Mouse (Mus musculus): Measurements from ENCODE around the gene Usp30. TPM values are rescaled to one million over a fixed set of nuclear protein-coding genes. Genes with fewer than 3 reads are reported as not detected.

Gene Usp30
- polyA plus RNA-seq, 1 experiment from 2014 or later: 10.8 TPM

- no peaks in the 10 kb centered on the region for H3K27me3 ChIP-seq (ENCODE audit: insufficient read depth, low read length)
- ATAC-seq (ENCODE audit: insufficient read depth) (no peak), DNase-seq (no peak)
- H3K9me3 ChIP-seq (ENCODE audit: low read depth, low read length): no peaks in the 10 kb centered on the region
- H3K4me3 ChIP-seq (ENCODE audit: low read depth, low read length): no peak within 1 kb of the TSS
- H3K36me3 ChIP-seq (ENCODE audit: insufficient read depth): no peaks in the 10 kb centered on the region
- H3K9ac ChIP-seq: 0 out of 2 replicates have a peak within 1 kb of the TSS, but pooled peaks have one; percentile 23
- H3K27ac ChIP-seq (ENCODE audit: low read depth): peak within 1 kb of the TSS; percentile 16; the same call in 1 of the 2 replicates
- no peak for TF ChIP-seq CTCF (IDR thresholded peaks at IDR 0.05; ENCODE audit: low read depth)
- H3K4me2 ChIP-seq: no peak within 1 kb of the TSS
- H3K4me1 ChIP-seq (ENCODE audit: insufficient read depth): no peaks in the 10 kb centered on the region
- WGBS: 34% methylated on average over 19 of the region's 19 CpGs
Observed at GRCm38 (mm10) chr5:114146028-114146888, 81.0 kb downstream of the Usp30 start, which contains the start of gene Acacb. Acacb (plus strand) TSS chr5:114146535.

GRCm38 (mm10) chr5:114147043-114147972, 82.0 kb downstream of the Usp30 start:
- Histone ChIP-seq H3K27ac (ENCODE audit: low read depth) (peak overlapping the region; percentile 16; the same call in 1 of the 2 replicates), H3K27me3 (ENCODE audit: insufficient read depth, low read length) (no peaks in the 10 kb centered on the region), H3K4me1 (ENCODE audit: insufficient read depth) (no peaks in the 10 kb centered on the region), H3K36me3 (ENCODE audit: insufficient read depth) (no peaks in the 10 kb centered on the region), H3K9me3 (ENCODE audit: low read depth, low read length) (no peaks in the 10 kb centered on the region), H3K9ac (no peak overlapping the region), H3K4me3 (ENCODE audit: low read depth, low read length) (no peak overlapping the region), H3K4me2 (no peak overlapping the region)
- 66% methylated on average over 14 of the region's 14 CpGs for WGBS
- TF ChIP-seq CTCF (IDR thresholded peaks at IDR 0.05; ENCODE audit: low read depth): no peak
- ATAC-seq (ENCODE audit: insufficient read depth) (no peak), DNase-seq (no peak)

DNA sequence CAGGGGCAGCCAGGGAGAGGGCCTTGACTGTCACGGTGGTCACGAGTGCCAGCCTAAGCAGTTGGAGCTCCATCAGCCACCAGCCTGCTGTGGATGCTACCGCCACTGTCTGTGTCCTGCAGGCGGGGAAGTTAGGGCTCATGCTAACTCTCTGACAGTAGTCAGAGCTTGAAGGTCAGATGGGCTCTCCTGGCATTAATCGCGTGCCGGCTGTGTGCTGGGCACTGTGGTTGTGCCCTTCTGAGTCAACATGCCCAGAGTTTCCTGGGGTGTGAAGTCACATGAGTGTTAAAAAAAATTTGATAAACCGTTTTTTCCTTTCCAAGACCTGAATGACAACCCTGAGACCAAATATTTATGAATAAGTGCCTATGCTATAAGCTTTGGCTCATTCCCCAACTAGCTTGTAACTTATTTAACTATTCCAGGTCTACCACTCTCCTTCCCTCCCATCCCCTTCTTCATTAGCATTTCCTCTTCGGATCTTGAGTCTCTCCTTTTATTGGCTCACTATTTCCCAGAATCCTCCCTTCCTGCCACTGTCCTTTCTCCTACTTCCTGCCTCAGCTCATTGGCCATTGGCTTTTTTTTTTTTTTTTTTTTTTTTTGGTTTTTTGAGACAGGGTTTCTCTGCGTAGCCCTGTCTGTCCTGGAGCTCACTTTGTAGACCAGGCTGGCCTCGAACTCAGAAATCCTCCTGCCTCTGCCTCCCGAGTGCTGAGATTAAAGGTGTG, 87.3 kb downstream of the Usp30 start:
- 79% methylated on average over 12 of the region's 12 CpGs for WGBS
- Histone ChIP-seq H3K4me1 (ENCODE audit: insufficient read depth) (no peaks in the 10 kb centered on the region), H3K4me3 (ENCODE audit: low read depth, low read length) (no peak overlapping the region), H3K27me3 (ENCODE audit: insufficient read depth, low read length) (no peaks in the 10 kb centered on the region), H3K36me3 (ENCODE audit: insufficient read depth) (no peaks in the 10 kb centered on the region), H3K27ac (ENCODE audit: low read depth) (no peak overlapping the region), H3K9ac (no peak overlapping the region), H3K9me3 (ENCODE audit: low read depth, low read length) (no peaks in the 10 kb centered on the region), H3K4me2 (no peak overlapping the region)
- no peak for ATAC-seq (ENCODE audit: insufficient read depth)
- no peak for TF ChIP-seq CTCF (IDR thresholded peaks at IDR 0.05; ENCODE audit: low read depth)
- DNase-seq: no peak

DNA sequence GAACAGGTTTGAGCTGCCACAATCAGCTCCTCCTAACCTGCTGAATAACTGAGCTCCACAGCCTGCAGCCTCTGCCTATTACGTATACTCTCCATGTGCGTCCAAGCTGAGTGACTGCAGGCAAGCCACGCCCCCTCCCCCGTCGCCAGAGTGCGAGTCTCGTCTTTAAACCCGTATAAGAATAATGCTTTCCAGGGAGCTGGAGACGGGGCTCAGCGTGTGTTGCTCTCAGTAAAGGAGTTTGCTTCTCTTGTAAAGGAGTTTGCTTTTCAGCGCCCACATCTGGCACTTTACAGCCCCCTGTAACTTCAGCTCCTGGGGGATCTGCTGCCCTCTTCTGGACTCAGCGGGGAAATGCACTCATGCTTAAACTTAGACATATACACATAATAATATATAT, 88.2 kb downstream of the Usp30 start:
- Histone ChIP-seq H3K9ac (no peak overlapping the region), H3K36me3 (ENCODE audit: insufficient read depth) (no peaks in the 10 kb centered on the region), H3K9me3 (ENCODE audit: low read depth, low read length) (no peaks in the 10 kb centered on the region), H3K4me3 (ENCODE audit: low read depth, low read length) (peak overlapping the region; percentile 17; the same call in 1 of the 2 replicates), H3K4me1 (ENCODE audit: insufficient read depth) (no peaks in the 10 kb centered on the region), H3K27me3 (ENCODE audit: insufficient read depth, low read length) (no peaks in the 10 kb centered on the region), H3K27ac (ENCODE audit: low read depth) (no peak overlapping the region), H3K4me2 (peak overlapping the region; percentile 40)
- TF ChIP-seq CTCF (IDR thresholded peaks at IDR 0.05; ENCODE audit: low read depth): peak; percentile 62
- ATAC-seq (ENCODE audit: insufficient read depth) (peak; percentile 56; the same call in 1 of the 2 replicates), DNase-seq (peak; percentile 72)
- 11% methylated on average over 12 of the region's 12 CpGs for WGBS

- no peak overlapping the region for H3K4me2 ChIP-seq
- WGBS: 70% methylated on average over 5 of the region's 5 CpGs
- no peak overlapping the region for H3K4me3 ChIP-seq (ENCODE audit: low read depth, low read length)
- H3K4me1 ChIP-seq (ENCODE audit: insufficient read depth): no peaks in the 10 kb centered on the region
- DNase-seq: no peak
- H3K27ac ChIP-seq (ENCODE audit: low read depth): no peak overlapping the region
- no peaks in the 10 kb centered on the region for H3K9me3 ChIP-seq (ENCODE audit: low read depth, low read length)
- no peaks in the 10 kb centered on the region for H3K27me3 ChIP-seq (ENCODE audit: insufficient read depth, low read length)
- H3K9ac ChIP-seq: no peak overlapping the region
- H3K36me3 ChIP-seq (ENCODE audit: insufficient read depth): no peaks in the 10 kb centered on the region
- ATAC-seq (ENCODE audit: insufficient read depth): no peak
- no peak for TF ChIP-seq CTCF (IDR thresholded peaks at IDR 0.05; ENCODE audit: low read depth)
Observed at GRCm38 (mm10) chr5:114154765-114155164, 89.5 kb downstream of the Usp30 start.

DNA sequence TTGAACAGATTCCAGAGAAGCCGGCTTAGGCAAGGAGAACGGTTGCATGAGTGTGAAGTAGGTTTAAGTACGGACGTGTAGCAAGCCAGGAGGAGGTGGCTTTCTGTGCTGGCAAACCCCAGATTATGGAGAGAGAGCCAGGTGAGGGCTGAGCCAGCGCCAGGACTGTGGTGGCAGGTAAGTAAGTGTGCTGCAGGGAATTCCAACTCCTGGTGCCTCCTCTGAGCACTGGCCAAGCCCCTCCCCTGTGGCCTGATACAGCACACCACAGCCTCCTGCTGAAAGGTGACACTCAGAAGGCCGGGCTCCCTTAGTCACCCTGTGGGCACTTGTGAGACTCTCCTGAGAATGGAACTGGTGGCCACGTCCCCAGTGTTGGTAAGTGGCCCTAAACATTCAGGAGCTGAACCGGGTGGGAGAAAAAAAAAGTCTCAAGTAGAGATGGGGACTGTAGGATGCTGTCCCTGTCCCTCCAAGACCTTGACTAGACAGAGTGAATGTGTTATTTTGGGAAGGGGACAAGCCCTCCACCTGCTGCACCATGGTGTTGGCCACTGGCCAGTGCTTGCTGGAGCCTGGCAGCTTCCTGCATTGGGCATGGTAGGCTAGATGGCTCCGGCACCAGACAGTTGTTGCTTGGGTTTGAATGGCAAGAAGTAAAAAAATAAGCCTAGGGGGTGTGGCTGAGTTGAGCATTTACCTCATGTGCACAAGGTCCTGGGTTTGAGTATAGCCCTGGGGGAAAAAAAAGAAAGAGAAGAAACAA, 90.1 kb downstream of the Usp30 start:
- no peaks in the 10 kb centered on the region for H3K27me3 ChIP-seq (ENCODE audit: insufficient read depth, low read length)
- ATAC-seq (ENCODE audit: insufficient read depth) (peak; percentile 47; the same call in 1 of the 2 replicates), DNase-seq (no peak)
- H3K4me2 ChIP-seq: no peak overlapping the region
- H3K36me3 ChIP-seq (ENCODE audit: insufficient read depth): no peaks in the 10 kb centered on the region
- no peak overlapping the region for H3K27ac ChIP-seq (ENCODE audit: low read depth)
- no peaks in the 10 kb centered on the region for H3K4me1 ChIP-seq (ENCODE audit: insufficient read depth)
- no peak overlapping the region for H3K4me3 ChIP-seq (ENCODE audit: low read depth, low read length)
- no peaks in the 10 kb centered on the region for H3K9me3 ChIP-seq (ENCODE audit: low read depth, low read length)
- 40% methylated on average over 9 of the region's 9 CpGs for WGBS
- no peak overlapping the region for H3K9ac ChIP-seq
- no peak for TF ChIP-seq CTCF (IDR thresholded peaks at IDR 0.05; ENCODE audit: low read depth)

Data from lung, embryonic 14.5 days (tissue).